Mouse (Mus musculus) neural tube, postnatal 0 days (tissue): ENCODE data around the gene Gm17577. TPM values are rescaled to one million over a fixed set of nuclear protein-coding genes. Genes with fewer than 3 reads are reported as not detected.

Experiments
- polyA plus RNA-seq: library from polyadenylated mRNA; unstranded; fragments of >200 nt; fragmentation: Nextera tagmentation; extraction: Ambion mirVana; gene quantifications from 2 replicates; pipeline ENCODE4 v1.2.1, GENCODE M21; 2015

Gene Gm17577
- polyA plus RNA-seq, result not detected in 2 replicates

DNA sequence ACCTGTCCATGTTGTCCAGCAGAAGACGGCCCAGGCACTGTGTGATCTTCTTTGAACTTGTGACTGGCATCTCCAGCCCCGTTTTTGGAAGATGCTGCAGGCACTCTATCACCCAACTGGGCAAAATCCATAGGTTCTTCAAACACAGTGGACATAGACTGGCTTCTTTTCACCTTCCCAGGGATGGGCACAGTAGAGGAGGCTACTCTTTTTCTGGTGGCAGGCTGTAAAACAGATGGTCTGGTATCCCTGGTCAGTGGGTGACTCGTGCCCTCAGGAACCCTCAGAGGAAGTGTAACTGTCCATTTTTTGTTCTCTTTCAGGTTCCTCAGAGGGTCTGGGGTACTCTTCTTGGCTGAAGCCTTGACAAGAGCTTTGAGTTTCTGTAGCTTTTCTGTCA, at the start of gene Gm17577:
TSS of gene Gm17577 (minus strand) at position 101 of the 400 bp plus-strand sequence.

DNA sequence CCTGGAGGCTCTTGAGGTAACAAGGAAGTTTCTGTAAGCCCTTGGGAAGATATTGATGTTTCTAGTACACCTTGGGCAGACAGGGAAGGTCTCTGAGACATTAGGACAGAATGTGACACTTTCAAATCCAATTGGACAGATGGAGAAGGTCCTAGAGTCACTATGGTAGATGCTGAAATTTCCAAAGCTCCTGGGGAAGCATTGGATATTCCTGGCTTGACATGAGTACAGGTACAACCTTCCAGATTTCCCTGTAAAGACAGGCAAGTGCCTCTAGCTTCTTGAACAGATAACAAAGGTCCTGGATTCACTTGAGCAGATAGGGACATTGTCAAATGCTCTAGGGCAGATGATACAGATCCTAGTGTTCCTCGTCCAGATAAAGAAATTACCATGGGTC, 24.3 kb downstream of the Gm17577 start, which contains the start of gene Srsx:
TSS of gene Srsx (minus strand) at position 101 of the 400 bp plus-strand sequence.

Other genes with a start within 250 kb of the Gm17577 start
- not detected in 2 replicates for gene Gm17521, start 217.2 kb downstream of the Gm17577 start, polyA plus RNA-seq
- 23.1 and 25.6 TPM in 2 replicates for gene Cldn34c1, start 143.4 kb downstream of the Gm17577 start, polyA plus RNA-seq
- gene Srsx, start 24.4 kb downstream of the Gm17577 start, polyA plus RNA-seq, result not detected in 2 replicates